Mouse (Mus musculus): ENCODE results near the gene Mepce. TPM values are rescaled to one million over a fixed set of nuclear protein-coding genes. Genes with fewer than 3 reads are reported as not detected.

Mepce gene
- total and polyA plus RNA-seq, 3 experiments, result 58.7 to 74.2 TPM; not detected in 1

- Histone ChIP-seq H3K36me3 (ENCODE audit: control insufficient read depth in 1 of 2, insufficient read depth in 2 of 2, low read length in 2 of 2) (peaks cover 3 to 20% of the 10 kb centered on the region in 2 experiments), H3K9ac (ENCODE audit: control insufficient read depth, low read depth, low read length, poor library complexity, severe bottlenecking) (peak overlapping the region; percentile 98), H3K27me3 (ENCODE audit: control insufficient read depth in 1 of 2, insufficient read depth in 2 of 2, low read length in 2 of 2) (no peaks in the 10 kb centered on the region), H3K27ac (ENCODE audit: control insufficient read depth, low read depth, low read length) (no peak overlapping the region), H3K79me2 (ENCODE audit: control insufficient read depth, insufficient read depth, low read length, poor library complexity) (peaks cover 39% of the 10 kb centered on the region), H3K4me3 (ENCODE audit: control insufficient read depth in 1 of 2, insufficient read depth in 1 of 2, low read depth in 2 of 2, low read length in 2 of 2) (peak overlapping the region; percentile 73 to 88), H3K9me3 (replicated peaks; ENCODE audit: insufficient read depth, low read length) (no peaks in the 10 kb centered on the region), H3K4me1 (ENCODE audit: control insufficient read depth in 1 of 2, insufficient read depth in 2 of 2, low read length in 2 of 2) (peaks cover 0 to 20% of the 10 kb centered on the region in 2 experiments; a peak in 2 of 4 replicates)
- DNase-seq (ENCODE audit: low read depth, low spot score), result no peak
- TF ChIP-seq ZKSCAN1 (IDR thresholded peaks at IDR 0.05; ENCODE audit: low read depth, low read length) (no peak), ELF1 (IDR thresholded peaks at IDR 0.05; ENCODE audit: low read depth, low read length) (no peak), ZC3H11A (IDR thresholded peaks at IDR 0.05; ENCODE audit: low read depth, low read length) (no peak), CTCF (IDR thresholded peaks at IDR 0.05 in 2 of 3, conservative IDR thresholded peaks at IDR 0.05 in 1 of 3; ENCODE audit: control insufficient read depth in 1 of 3, insufficient read depth in 1 of 3, low read depth in 2 of 3, low read length in 3 of 3, poor library complexity in 1 of 3, severe bottlenecking in 1 of 3) (no peak), MAZ (IDR thresholded peaks at IDR 0.05; ENCODE audit: low read depth, low read length) (no peak), CHD1 (IDR thresholded peaks at IDR 0.05; ENCODE audit: low read depth, low read length) (no peak), USF2 (IDR thresholded peaks at IDR 0.05; ENCODE audit: borderline replicate concordance in 1 of 2, insufficient read depth in 1 of 2, low read depth in 1 of 2, low read length in 2 of 2) (no peak), EP300 (IDR thresholded peaks at IDR 0.05; ENCODE audit: low read depth in 1 of 2, low read length in 2 of 2) (no peak), MYB (IDR thresholded peaks at IDR 0.05; ENCODE audit: low read depth, low read length) (no peak), E2F4 (IDR thresholded peaks at IDR 0.05; ENCODE audit: borderline replicate concordance, low read depth, low read length) (no peak), KAT2A (conservative IDR thresholded peaks at IDR 0.05; ENCODE audit: low read depth, low read length) (no peak), TBP (IDR thresholded peaks at IDR 0.05; ENCODE audit: low read depth, low read length) (no peak)
Observed at GRCm38 (mm10) chr5:137784546-137784945, 2.9 kb downstream of the Mepce start.

- peaks cover 3 to 20% of the 10 kb centered on the region in 2 experiments for H3K36me3 ChIP-seq (ENCODE audit: control insufficient read depth in 1 of 2, insufficient read depth in 2 of 2, low read length in 2 of 2)
- H3K4me3 ChIP-seq (ENCODE audit: control insufficient read depth in 1 of 2, insufficient read depth in 1 of 2, low read depth in 2 of 2, low read length in 2 of 2), result peak overlapping the region; percentile 73 to 88
- H3K9ac ChIP-seq (ENCODE audit: control insufficient read depth, low read depth, low read length, poor library complexity, severe bottlenecking), result peak overlapping the region; percentile 98
- TF ChIP-seq UBTF (IDR thresholded peaks at IDR 0.05; ENCODE audit: borderline replicate concordance, insufficient read depth, low read depth, low read length) (no peak), MEF2A (IDR thresholded peaks at IDR 0.05; ENCODE audit: extremely low read depth, insufficient replicate concordance, low read depth, low read length, poor library complexity, severe bottlenecking) (no peak), KAT2A (conservative IDR thresholded peaks at IDR 0.05; ENCODE audit: low read depth, low read length) (no peak), POLR2A (IDR thresholded peaks at IDR 0.05; ENCODE audit: control insufficient read depth in 1 of 2, insufficient read depth in 1 of 2, low read depth in 1 of 2, low read length in 2 of 2, poor library complexity in 1 of 2) (no peak)
- DNase-seq (ENCODE audit: low read depth, low spot score), result no peak
- H3K9me3 ChIP-seq (replicated peaks; ENCODE audit: insufficient read depth, low read length), result no peaks in the 10 kb centered on the region
- no peaks in the 10 kb centered on the region for H3K27me3 ChIP-seq (ENCODE audit: control insufficient read depth in 1 of 2, insufficient read depth in 2 of 2, low read length in 2 of 2)
- peaks cover 0 to 20% of the 10 kb centered on the region in 2 experiments; a peak in 2 of 4 replicates for H3K4me1 ChIP-seq (ENCODE audit: control insufficient read depth in 1 of 2, insufficient read depth in 2 of 2, low read length in 2 of 2)
- H3K79me2 ChIP-seq (ENCODE audit: control insufficient read depth, insufficient read depth, low read length, poor library complexity), result peaks cover 44% of the 10 kb centered on the region
- H3K27ac ChIP-seq (ENCODE audit: control insufficient read depth, low read depth, low read length), result no peak overlapping the region
Observed at GRCm38 (mm10) chr5:137783901-137784540, 3.4 kb downstream of the Mepce start.

Data from MEL (cell line).